Mouse (Mus musculus): ENCODE results near the gene Pipox.

The Pipox gene

GRCm38 (mm10) chr11:77847599-77848128 is 46.2 kb downstream of the Pipox start:
- no peak for DNase-seq (ENCODE audit: low spot score in 2 of 2)

- DNase-seq (ENCODE audit: low spot score in 2 of 2): no peak
Observed at GRCm38 (mm10) chr11:77843906-77844200, 50.0 kb downstream of the Pipox start.

- DNase-seq (ENCODE audit: low spot score in 2 of 2): no peak
Observed at GRCm38 (mm10) chr11:77843068-77843905, 50.6 kb downstream of the Pipox start.

GRCm38 (mm10) chr11:77840523-77841245 is 53.2 kb downstream of the Pipox start:
- DNase-seq (ENCODE audit: low spot score in 2 of 2): no peak

GRCm38 (mm10) chr11:77837856-77838255 is 56.0 kb downstream of the Pipox start:
- DNase-seq (ENCODE audit: low spot score in 2 of 2): no peak

- DNase-seq (ENCODE audit: low spot score in 2 of 2): no peak
Observed at GRCm38 (mm10) chr11:77836751-77837150, 57.1 kb downstream of the Pipox start.

- DNase-seq (ENCODE audit: low spot score in 2 of 2): no peak
Observed at GRCm38 (mm10) chr11:77836290-77836689, 57.6 kb downstream of the Pipox start.

GRCm38 (mm10) chr11:77835109-77835508 is 58.8 kb downstream of the Pipox start:
- no peak for DNase-seq (ENCODE audit: low spot score in 2 of 2)

- DNase-seq (ENCODE audit: low spot score in 2 of 2): no peak
Observed at GRCm38 (mm10) chr11:77832541-77832940, 61.4 kb downstream of the Pipox start.

GRCm38 (mm10) chr11:77830875-77831274 is 63.0 kb downstream of the Pipox start:
- no peak for DNase-seq (ENCODE audit: low spot score in 2 of 2)

Data from spleen, postnatal 14 days (tissue).